Mouse (Mus musculus) cerebellum, adult 9-11 months (tissue): ENCODE results near the gene Sccpdh.

Experiments
- DNase-seq: peaks from one replicate; pipeline ENCODE4 v3.0.0; 2022

The Sccpdh gene

GRCm38 (mm10) chr1:179734500-179735474 is 66.8 kb downstream of the Sccpdh start:
- DNase-seq, result peak; percentile 63

DNA sequence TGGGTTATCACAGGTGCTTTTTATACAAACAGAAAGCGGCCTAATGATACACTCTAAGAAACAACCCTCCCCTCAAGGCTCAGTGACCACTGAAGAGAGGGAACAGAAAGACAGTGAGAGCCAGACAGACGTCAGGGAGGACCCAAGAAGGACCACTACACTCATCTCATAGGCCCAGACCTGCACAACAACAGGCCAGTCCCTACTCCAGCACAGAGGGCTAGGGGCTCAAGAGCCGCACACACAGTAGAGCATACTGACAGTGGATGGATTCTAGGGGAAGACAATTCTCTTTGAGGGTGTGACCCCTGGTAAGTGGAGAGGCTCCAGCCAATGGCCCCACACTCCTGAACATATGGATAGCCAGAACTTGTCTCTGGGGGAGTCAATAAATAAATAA is 68.5 kb downstream of the Sccpdh start:
- no peak for DNase-seq
